Mouse (Mus musculus) urinary bladder, postnatal 14 days (tissue): ENCODE measurements around the gene Btn2a2.

Experiments used
- DNase-seq: peaks from one replicate; pipeline ENCODE4 v3.0.0; 2021; ENCODE audit warnings: low spot score

The Btn2a2 gene

DNA sequence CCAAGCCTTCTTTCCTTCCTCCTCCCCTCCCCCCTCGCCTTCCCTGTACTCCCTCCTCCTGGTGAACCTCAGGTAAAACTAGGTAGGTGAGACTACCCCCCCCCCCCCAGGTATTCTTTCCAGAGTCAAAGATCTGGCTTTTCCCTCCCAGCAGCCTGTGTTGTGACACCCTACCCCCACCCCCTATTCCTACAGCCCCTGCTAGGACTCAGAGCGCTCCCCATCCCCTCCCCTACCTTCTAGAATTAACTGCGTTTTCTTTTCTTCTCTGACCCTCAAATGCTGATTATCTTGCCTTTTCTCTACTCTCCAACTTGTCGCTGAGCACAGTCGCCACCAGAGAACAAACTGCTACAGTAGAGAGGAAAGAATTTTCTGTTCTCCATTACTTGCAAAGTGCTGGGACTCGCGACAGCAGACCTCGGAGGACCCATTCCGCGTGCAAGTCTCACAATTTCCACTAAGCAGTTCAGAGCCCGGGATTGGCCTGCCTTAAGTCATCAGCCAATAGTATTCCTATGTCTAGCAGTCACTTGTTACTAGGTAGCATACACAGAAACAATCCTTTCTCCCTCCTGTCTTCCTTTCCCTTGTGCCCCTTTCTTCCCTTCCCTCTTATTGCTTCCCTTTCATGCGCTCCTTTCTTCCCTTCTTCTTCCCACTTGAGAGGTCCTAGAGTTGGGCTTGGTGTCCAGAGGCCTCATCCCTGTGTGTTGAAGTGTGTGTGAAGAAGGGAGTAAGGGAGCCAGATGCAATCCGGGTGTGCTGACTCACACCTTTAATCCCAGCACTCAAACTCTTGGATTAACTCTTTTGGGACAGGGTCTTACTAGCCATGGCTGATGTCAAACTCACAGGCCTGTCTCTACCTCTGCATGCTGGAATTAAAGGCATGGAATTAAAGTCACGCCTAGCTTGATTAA is at the start of gene Btn2a2:
Btn2a2 (minus strand) TSS at position 458 of the 923 bp plus-strand sequence.
- DNase-seq, result peak; percentile 62

DNA sequence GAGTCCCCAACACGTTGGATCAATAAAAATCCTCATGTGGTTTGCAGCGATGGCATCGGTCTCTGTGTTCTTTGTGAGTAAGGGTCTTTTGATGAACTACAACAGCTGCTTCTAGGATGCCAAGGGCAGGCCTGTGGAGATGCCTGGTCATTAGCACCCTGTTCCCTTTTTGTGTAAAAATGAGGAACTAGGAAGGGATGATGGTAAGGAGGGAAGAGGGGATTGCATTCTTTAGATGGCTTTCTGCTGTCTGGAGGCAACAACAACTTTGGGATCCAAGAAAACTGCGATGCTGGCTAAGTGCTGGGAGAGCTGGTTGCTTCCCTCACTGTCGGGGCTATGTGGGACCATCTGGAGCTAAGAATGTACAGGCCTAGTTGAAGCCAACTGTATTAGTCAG is 49.6 kb upstream of the Btn2a2 start:
- no peak for DNase-seq

DNA sequence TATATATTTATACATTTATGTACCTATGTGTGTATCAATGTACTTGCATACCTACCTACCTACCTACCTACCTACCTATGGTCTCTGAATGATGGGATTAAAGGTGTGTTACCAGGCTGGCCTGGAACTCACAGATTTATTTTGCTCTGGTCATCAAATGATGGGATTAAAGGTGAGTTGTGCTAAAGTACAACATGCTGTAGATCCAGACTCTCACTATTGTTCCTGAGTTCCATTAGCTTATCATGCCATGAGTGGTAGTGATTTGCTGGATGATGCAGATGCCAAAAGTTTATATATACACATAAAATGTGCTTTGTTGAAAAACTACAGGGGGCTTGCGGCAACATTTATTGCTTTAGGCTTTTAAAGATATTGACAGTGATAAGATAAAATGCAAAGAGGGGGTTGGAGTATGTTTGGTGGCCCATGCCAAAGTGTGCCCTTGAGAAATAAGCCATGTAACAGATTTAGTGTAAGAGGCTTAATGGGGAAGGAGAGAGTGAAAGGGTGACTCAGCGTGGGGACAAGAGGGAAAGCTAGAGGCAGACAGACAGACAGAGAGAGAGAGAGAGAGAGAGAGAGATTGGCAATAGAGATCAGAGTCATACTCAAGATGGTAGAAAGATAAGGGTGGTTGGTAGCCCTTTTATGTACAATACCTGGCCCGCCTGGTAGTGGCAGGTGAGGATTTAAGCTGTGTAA is 48.5 kb upstream of the Btn2a2 start:
- DNase-seq, result no peak

DNA sequence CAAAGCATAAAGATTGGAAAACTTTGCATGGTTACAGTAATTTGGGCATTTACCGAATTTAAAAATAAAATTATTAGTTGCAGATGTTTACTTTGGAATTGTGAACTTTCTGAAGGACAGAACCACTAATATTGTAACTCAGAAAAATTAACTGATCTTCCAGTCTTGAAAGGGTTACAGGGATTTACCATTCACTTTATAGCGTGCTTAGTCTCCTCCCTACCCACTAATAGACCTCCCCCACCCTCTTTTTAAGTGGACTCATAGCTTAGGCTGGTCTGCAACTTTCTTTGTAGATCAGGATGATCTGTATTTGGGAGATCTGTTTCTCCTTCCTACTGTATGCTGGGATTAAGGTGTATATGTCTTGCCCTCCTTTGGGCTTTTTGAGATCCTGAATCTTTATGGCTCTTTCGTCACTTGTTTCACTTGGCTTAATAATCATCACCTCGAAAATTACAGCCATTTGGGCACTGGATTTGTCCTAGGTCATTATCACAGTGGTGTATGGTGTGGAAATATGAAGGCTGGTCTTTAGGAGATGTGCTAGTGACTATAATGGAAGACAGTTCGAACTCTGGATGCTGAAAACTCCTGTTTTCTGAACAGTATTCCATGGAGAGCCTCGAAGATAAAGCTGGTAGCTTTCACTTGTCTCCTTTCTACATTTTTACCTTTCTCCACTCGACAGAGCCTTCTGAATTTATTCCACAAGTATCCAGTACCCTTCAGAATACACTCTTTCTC is 47.6 kb upstream of the Btn2a2 start:
- no peak for DNase-seq

DNA sequence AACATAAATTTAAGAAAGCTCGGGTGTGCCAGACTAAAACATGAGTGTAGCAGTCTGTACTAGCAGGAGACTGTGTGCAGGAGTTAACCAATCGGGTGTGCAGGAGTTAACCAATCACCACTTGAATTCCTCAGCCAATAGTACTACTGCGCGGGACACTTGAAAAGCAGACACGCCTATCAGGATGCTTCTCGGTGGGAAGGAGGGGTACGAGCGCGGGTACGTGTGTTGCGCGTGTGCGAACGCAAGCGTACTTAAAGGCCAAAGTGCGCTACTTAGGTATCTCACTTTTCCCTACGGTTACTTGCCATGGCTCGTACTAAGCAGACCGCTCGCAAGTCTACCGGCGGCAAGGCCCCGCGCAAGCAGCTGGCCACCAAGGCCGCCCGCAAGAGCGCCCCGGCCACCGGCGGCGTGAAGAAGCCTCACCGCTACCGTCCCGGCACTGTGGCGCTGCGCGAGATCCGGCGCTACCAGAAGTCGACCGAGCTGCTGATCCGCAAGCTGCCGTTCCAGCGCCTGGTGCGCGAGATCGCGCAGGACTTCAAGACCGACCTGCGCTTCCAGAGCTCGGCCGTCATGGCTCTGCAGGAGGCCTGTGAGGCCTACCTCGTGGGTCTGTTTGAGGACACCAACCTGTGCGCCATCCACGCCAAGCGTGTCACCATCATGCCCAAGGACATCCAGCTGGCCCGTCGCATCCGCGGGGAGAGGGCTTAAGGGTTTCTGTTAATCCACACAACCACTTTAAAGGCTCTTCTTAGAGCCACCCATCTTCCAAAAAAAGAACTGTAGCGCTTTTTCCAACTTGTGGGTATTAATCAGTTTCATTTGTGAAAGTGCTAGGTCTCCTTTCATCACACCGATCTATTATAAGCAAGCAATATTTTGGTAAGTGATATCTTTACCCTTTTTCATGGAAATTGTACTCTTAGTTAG is 46.7 kb upstream of the Btn2a2 start, which contains the start of gene Hist1h3g:
Hist1h3g (plus strand) TSS at position 286 of the 939 bp plus-strand sequence.
- peak; percentile 87 for DNase-seq

DNA sequence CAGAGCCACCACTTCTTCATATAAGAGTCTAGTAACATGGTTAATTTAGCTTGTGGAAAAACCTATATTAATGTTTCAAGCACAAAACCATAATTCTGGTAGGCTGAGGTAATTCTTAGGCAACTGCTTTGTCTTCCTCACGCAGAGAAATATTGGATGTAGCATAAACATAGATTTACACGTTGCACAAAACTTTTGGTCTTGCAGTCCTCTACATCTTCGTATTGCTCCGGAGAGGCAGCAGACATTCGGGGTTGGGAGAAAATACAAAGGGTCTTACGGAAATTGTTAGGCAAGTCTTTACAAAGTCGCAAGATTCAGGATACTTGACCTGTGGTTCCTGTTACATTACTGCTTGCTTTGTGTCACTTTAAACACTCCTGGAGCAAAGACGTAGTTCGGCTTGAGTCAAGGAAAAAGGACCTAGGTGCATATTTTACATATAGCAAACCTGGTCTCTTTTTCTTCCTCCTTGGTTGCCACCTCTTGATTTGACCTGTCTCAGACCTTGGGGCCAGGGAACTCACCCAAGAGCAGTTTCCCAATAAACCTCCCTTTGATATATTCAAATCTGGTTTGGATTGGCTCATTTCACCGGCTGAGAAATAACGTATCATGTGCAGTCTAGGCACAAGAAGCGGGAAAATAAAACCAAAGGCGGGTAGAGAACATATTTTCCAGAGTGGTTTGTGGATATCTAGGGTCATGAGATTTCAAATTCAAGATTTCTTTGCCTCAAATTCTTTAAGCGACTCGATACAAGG is 45.9 kb upstream of the Btn2a2 start:
- DNase-seq, result no peak

DNA sequence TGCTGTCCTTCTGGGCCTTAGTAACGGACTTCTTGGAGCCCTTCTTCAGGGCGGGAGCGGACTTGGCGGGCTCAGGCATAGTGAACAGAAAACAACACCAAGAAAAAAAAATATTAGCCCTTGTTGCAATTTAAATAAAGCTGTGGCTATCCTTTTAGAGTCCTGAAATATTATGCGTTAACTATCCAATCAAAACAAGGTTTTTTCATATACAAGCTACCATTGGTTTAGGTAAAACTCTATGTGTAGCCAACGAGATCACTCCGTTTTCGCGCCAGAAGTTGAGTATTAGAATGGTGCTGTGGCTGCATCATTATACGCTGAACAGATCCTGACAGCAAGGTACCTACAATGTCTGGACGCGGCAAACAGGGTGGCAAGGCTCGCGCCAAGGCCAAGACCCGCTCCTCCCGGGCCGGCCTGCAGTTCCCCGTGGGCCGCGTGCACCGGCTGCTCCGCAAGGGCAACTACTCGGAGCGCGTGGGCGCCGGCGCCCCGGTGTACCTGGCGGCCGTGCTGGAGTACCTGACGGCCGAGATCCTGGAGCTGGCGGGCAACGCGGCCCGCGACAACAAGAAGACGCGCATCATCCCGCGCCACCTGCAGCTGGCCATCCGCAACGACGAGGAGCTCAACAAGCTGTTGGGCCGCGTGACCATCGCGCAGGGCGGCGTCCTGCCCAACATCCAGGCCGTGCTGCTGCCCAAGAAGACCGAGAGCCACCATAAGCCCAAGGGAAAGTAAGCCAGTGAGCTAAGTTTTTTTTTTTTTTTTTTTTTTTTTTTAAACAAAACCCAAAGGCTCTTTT is 45.1 kb upstream of the Btn2a2 start, which contains the start of gene Hist1h2af:
Hist1h2af (plus strand) TSS at position 347 of the 808 bp plus-strand sequence.
- peak; percentile 74 for DNase-seq

DNA sequence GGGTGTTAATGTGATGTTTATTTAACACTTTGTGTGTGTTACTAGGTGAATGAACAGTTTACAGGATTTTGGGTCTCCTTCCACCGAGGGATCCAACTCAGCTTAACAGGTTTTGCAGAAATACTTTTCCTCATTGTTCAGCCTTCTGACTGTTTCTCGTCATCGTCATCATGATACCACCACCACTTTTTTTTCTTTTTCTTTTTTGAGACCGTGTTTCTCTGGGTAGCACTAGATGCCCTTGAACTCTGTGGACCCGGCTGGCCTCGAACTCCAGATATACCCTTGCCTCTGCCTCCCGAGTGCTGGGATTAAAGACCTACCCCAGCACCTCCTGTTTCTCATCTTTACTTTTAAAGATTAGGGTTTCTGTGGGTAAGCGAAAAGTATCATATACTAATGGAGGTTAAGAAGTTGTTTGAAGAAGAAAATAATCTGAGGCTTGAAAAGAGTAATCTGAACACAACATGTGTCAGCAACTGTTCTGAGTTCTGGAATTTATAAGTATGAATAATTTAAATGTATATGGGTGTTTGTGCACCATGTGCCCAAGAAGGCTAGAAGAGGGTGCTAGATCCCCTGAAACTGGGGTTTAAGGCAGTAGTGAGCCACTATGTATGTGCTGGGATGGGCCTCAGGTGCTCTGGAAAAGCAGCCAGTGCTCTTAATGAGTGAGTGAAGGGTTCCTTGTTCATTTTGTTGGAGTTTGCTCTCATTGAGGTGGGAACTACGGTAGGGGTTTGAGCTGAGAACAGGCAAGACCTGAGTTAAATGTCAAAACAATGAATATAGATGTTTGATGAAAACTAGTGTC is 43.8 kb upstream of the Btn2a2 start:
- no peak for DNase-seq

DNA sequence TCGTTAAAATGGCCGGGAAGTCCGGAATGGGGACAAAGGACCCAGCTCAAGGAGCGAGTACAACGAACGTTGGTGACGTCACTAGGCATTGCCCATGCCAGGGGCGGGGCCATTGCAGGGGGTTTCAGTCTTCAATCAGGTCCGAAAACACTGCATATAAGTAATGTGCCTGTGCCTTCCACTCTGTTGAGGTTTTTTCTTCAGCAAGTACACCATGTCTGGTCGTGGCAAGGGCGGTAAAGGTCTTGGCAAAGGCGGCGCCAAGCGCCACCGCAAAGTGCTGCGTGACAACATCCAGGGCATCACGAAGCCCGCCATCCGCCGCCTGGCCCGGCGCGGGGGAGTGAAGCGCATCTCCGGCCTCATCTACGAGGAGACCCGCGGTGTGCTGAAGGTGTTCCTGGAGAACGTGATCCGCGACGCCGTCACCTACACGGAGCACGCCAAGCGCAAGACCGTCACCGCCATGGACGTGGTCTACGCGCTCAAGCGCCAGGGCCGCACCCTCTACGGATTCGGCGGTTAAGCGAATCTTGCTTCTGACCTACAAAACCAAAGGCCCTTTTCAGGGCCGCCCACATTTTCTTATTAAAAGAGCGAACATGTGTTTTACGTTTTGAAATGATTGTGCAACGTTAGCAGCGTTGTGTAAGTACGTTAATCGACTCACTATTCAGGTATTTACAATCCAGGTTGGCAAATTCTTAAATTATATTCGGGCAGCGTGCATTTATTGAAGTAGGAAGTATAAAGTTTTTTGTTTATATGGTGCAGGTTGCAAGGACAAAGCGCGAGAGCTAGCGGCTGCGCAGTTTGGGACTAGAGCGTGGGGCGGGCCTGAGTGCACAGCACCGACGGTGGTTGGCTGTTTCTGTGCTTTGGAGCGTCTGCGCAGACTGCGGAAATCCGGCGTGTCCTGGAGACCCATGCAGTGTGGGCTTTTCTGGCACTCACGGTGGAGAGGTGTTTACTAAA is 42.5 kb upstream of the Btn2a2 start, which contains the start of gene Hist1h4h:
Hist1h4h (plus strand) TSS at position 150 of the 975 bp plus-strand sequence.
- peak; percentile 96 for DNase-seq

DNA sequence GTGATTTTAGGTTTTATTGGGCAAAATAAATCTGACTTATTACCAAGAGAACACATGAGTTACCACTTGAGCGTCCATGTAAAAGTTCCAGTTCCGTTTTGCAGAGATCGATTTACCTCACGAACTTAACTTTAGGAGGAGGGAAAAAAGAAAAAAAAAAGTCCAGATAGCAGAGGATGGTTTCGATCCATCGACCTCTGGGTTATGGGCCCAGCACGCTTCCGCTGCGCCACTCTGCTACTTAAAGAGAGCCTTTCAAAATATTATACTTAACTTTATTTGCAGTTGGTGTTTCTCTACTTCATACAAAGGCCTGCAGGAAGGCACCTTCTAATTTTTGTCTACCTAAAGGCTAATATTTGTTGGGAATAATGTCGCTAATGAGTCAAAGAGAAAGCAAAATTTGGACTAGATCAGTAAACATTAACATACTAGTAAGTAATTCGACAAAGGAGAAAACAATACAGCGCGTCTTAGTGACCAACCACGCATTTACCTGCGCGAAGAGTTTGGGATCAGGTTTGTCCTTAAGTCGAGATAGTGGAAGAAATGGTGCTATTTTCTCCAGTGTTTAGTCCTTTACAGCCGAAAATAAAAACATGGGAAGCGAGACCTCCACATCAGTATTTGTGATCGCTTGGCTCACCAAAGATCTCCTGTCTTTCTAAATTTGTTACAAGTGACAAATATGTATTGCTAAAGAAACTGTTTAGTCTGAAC is 41.7 kb upstream of the Btn2a2 start:
- DNase-seq, result peak; percentile 56

DNA sequence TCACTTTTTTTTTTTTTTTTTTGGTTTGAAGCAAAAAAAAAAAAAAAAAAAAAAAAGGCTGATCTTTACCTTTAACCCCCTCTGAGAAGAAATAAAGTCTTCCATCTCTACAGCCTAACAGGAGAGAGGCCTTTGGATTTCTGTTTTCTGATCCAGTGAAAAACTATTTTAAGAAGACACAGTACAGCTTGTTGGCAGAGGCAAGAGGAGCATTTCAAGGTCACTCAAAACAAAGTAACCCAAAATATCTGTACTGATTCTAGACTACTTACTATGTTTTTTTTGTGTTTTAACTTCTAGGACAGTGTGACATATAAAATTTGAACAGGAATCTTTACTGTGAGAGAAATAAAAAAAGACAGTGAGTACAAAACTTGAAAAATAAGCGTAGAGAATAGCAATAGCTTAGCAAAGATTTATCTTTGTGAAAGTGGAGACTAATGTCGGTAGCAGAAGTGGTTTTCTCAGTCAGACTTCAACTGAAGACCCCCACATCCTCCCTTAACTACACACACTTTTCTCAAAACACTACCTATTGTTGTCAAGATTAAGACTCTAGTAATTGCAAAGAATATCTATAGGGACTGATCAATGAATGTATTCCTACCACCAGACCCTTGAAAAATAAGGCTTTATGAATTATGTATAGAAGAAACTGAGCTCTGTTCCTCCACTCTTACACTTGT is 41.0 kb upstream of the Btn2a2 start:
- DNase-seq, result no peak

DNA sequence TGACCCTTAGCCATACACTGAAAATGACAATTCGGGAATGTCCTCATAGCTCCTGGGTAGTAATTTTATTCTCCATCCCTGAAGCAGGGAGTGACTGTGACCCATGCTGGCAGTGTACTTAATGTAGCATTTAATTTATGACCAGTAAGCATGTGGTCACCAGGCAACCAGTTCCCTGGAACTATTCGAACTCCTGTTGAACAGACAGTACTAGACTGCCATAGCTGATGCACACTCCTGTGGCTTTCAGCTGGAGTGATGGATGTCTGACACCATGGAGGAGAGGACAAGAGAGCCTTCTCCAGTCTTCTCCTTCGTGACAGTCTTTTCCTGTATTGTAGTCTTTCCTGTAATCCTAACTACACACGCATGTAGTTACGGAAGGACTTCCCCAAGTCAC is 40.3 kb upstream of the Btn2a2 start:
- no peak for DNase-seq

DNA sequence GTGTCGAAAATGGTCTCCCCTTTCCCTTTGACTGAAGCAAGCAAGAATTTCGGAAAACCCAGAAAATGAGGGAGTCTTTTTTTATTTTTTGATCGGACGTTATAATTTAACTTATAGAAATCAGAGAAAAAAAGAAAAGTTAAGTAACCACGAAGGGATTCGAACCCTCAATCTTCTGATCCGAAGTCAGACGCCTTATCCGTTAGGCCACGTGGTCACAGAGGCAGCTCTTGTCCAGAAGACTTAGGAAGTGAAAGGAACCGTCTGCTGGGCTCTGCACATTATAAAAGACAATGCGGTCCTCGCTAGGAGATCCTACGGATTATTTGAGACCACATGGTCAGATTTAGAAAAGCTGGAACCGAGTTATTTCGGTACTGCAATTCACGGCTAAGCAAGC is 37.7 kb upstream of the Btn2a2 start:
- peak; percentile 92 for DNase-seq

DNA sequence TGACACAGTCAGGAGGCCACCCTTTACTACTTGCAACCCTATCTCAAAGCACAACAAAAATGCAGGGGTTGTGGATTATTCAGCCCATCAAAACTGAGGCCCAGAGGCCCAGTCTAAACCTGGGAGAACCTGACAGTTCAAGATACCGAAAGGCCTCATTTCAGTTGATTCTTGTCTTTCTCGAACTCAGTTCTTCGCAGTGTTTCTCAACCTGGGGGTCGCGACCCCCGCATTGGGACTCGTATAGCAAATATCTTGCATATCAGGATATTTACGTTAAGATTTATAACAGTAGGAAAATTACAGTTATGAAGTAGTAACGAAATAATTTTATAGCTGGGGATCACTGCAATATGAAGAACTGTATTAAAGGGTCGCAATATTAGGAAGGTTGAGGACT is 37.2 kb upstream of the Btn2a2 start:
- no peak for DNase-seq

DNA sequence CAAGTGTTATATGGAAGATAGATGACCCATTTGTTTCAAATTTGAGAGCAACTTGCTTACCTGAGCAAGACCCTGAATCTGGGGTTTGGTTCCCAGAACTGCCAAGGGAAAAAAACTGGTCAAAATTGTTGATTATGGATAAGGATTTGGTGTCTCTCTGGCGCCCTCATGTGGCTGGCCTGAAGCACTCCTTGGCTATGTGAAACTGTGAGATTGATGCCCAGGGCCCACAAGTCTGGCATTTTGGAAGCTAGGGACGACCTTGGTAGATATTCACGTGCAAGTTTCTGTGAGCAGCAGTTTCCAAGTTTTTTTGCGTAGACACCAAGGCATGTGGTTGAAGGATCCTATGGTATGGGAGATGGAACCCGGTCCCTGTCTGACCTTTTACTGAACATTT is 36.0 kb upstream of the Btn2a2 start:
- DNase-seq, result peak; percentile 75

DNA sequence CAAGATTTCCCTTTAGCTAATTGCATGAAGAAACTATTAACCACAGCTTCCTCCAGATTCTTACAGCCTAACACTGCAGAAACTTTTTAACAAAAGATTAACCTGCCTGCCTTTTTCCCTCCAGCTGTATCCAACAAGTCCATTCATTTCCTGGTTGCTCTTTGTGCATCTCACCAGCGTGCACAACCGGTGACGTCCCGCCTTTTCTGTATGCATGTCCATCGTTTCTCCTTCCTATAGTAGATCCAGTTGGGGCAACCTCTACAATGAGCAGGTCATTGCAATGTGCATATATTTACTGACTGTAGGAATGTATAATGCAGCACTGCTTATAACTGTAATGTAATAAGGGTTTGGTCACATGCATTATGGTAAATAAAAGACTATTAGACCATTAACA is 35.3 kb upstream of the Btn2a2 start:
- no peak for DNase-seq
